Mouse (Mus musculus) adrenal gland, postnatal 25 days (tissue): ENCODE measurements around the gene Ank. TPM values are rescaled to one million over a fixed set of nuclear protein-coding genes. Genes with fewer than 3 reads are reported as not detected.
"Not testable (repeated sequence)": the region's sequence is repeated elsewhere in the genome, so short reads cannot be mapped to it uniquely, and the experiment has no call there.

ENCODE experiments used
- DNase-seq: peaks from one replicate; pipeline ENCODE4 v3.0.0; 2021; ENCODE audit warnings: mixed read lengths
- long read RNA-seq: library from polyadenylated mRNA; stranded (forward); transcript quantifications from one replicate; pipeline ENCODE4 v2.0.0, GENCODE M21; 2021
- total RNA-seq: library from RNA; stranded (reverse); gene quantifications from 2 replicates; pipeline ENCODE4 v1.2.3, GENCODE M21; 2021

Ank gene
- 43.3 and 44.0 TPM in 2 replicates for total RNA-seq
- long read RNA-seq, transcript Ank-202 (5 exons, 1,911 nt), result minor isoform, 10 of 100 reads
- long read RNA-seq, transcript Ank-201 (12 exons, 3,498 nt), result major isoform, 59 of 100 reads
- long read RNA-seq, partial matches to known transcripts, result 26 of 100 reads
- long read RNA-seq, other reads (novel, unspliced or antisense), result 5 of 100 reads

GRCm38 (mm10) chr15:27466131-27467080, at the start of gene Ank:
TSS of gene Ank (plus strand) at chr15:27466677.
- peak; percentile 88 for DNase-seq

- DNase-seq, result no peak
These were observed 47.7 kb upstream of the Ank start for GRCm38 (mm10) chr15:27418566-27419331.

GRCm38 (mm10) chr15:27421531-27421930, 44.9 kb upstream of the Ank start:
- DNase-seq, result no peak

GRCm38 (mm10) chr15:27427581-27427980, 38.9 kb upstream of the Ank start:
- DNase-seq, result no peak

- no peak for DNase-seq
These were observed 36.2 kb upstream of the Ank start for GRCm38 (mm10) chr15:27430241-27430640.

GRCm38 (mm10) chr15:27432851-27433615, 33.4 kb upstream of the Ank start:
- no peak for DNase-seq

- no peak for DNase-seq
These were observed 31.1 kb upstream of the Ank start for GRCm38 (mm10) chr15:27435409-27435808.

- no peak for DNase-seq
These were observed 30.3 kb upstream of the Ank start for GRCm38 (mm10) chr15:27436194-27436593.

- DNase-seq, result no peak
These were observed 25.4 kb upstream of the Ank start for GRCm38 (mm10) chr15:27441053-27441452.

- no peak for DNase-seq
These were observed 24.9 kb upstream of the Ank start for GRCm38 (mm10) chr15:27441529-27441928.

- no peak for DNase-seq
These were observed 24.5 kb upstream of the Ank start for GRCm38 (mm10) chr15:27441951-27442350.

GRCm38 (mm10) chr15:27444772-27445347, 21.6 kb upstream of the Ank start:
- no peak for DNase-seq

GRCm38 (mm10) chr15:27450689-27451088, 15.8 kb upstream of the Ank start:
- DNase-seq, result no peak

GRCm38 (mm10) chr15:27451760-27452159, 14.7 kb upstream of the Ank start:
- DNase-seq, result no peak

- no peak for DNase-seq
These were observed 14.0 kb upstream of the Ank start for GRCm38 (mm10) chr15:27452496-27452895.

- no peak for DNase-seq
These were observed 9.5 kb upstream of the Ank start for GRCm38 (mm10) chr15:27457001-27457400.

- DNase-seq, result not testable (repeated sequence)
These were observed 6.7 kb upstream of the Ank start for GRCm38 (mm10) chr15:27459781-27460180.

- DNase-seq, result no peak
These were observed 4.9 kb upstream of the Ank start for GRCm38 (mm10) chr15:27461336-27462245.

GRCm38 (mm10) chr15:27463876-27464275, 2.6 kb upstream of the Ank start:
- no peak for DNase-seq

GRCm38 (mm10) chr15:27465391-27466005, 979 bp upstream of the Ank start:
- no peak for DNase-seq
